Mouse (Mus musculus) G1E (cell line): ENCODE data around the gene Paf1.

Source experiments
- CTCF ChIP-seq: IDR thresholded peaks from 2 replicates; pipeline ENCODE4 v1.5.1; 2012; ENCODE audit warnings: low read depth, low read length, inconsistent platforms, mixed read lengths
- GATA1 ChIP-seq: IDR thresholded peaks from 2 replicates; pipeline ENCODE4 v1.6.1; 2012; ENCODE audit warnings: borderline replicate concordance, low read length, inconsistent platforms, mixed read lengths
- TAL1 ChIP-seq: conservative IDR thresholded peaks from 2 replicates; pipeline ENCODE4 v1.6.1; 2012; ENCODE audit warnings: low read depth, low read length, inconsistent platforms, mixed read lengths

GRCm38 (mm10) chr7:28419416-28419815 lies 26.7 kb downstream of the Paf1 start:
- TF ChIP-seq CTCF (no peak), TAL1 (no peak), GATA1 (no peak)
